Mouse (Mus musculus): ENCODE data around the gene Itga3. TPM values are rescaled to one million over a fixed set of nuclear protein-coding genes. Genes with fewer than 3 reads are reported as not detected.

Gene Itga3
- total and polyA plus RNA-seq, 3 experiments, result not detected

DNA sequence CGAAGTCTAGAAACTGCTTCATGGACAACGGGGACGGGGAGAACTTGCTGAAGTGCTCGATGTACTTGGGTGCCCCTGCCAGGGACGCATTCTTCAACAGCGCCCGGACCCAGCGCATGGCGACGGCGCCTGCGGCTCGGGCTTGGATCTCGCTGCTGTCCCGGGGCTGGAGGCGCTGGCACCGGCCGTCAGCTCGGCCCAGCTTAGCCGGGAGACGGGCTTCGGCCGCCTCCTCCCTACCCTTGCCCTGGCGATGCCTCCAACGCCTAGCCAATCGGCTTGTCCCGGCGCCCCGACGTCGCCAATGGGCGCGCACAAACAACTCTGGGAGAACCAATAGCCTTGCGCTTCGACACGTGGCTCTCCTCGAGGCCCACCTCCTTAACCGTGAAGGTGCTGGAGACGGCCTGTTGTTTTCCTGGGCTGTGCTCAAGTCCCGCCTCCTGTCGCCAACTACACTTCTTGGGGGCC is 35.4 kb downstream of the Itga3 start, which contains the start of gene Pdk2:
Gene Pdk2 (minus strand): TSS at position 216 of the 471 bp plus-strand sequence.
- Histone ChIP-seq H3K79me2 (ENCODE audit: control insufficient read depth, insufficient read depth, low read length, poor library complexity) (no peaks in the 10 kb centered on the region), H3K36me3 (ENCODE audit: control insufficient read depth in 1 of 2, insufficient read depth in 2 of 2, low read length in 2 of 2) (no peaks in the 10 kb centered on the region; a peak in 1 of 4 replicates), H3K4me1 (ENCODE audit: control insufficient read depth in 1 of 2, insufficient read depth in 2 of 2, low read length in 2 of 2) (peaks cover 0 to 7% of the 10 kb centered on the region in 2 experiments; a peak in 2 of 4 replicates), H3K27me3 (ENCODE audit: control insufficient read depth in 1 of 2, insufficient read depth in 2 of 2, low read length in 2 of 2) (0 out of 4 replicates have a peak, but pooled peaks cover 0 to 3% of the 10 kb centered on the region in 2 experiments), H3K9me3 (replicated peaks; ENCODE audit: insufficient read depth, low read length) (no peaks in the 10 kb centered on the region), H3K9ac (ENCODE audit: control insufficient read depth, low read depth, low read length, poor library complexity, severe bottlenecking) (peak within 1 kb of the TSS; percentile 72), H3K27ac (ENCODE audit: control insufficient read depth, low read depth, low read length) (no peak within 1 kb of the TSS), H3K4me3 (ENCODE audit: control insufficient read depth in 1 of 2, insufficient read depth in 1 of 2, low read depth in 2 of 2, low read length in 2 of 2) (peak within 1 kb of the TSS; percentile 74)
- DNase-seq (ENCODE audit: low read depth, low spot score), result peak; percentile 99
- no peak for TF ChIP-seq ZNF384 (IDR thresholded peaks at IDR 0.05; ENCODE audit: low read depth, low read length)
- TF ChIP-seq CHD2 (IDR thresholded peaks at IDR 0.05; ENCODE audit: low read length), result peak; percentile 79
- TF ChIP-seq TBP (IDR thresholded peaks at IDR 0.05; ENCODE audit: low read depth, low read length), result no peak
- TF ChIP-seq MAX (IDR thresholded peaks at IDR 0.05; ENCODE audit: low read length), result peak; percentile 99
- no peak for TF ChIP-seq NELFE (IDR thresholded peaks at IDR 0.05; ENCODE audit: low read depth, low read length)
- no peak for TF ChIP-seq GABPA (IDR thresholded peaks at IDR 0.05; ENCODE audit: low read depth, low read length)
- no peak for TF ChIP-seq SMC3 (IDR thresholded peaks at IDR 0.05; ENCODE audit: low read depth, low read length)
- no peak for TF ChIP-seq TAL1 (IDR thresholded peaks at IDR 0.05; ENCODE audit: low read length)
- no peak for TF ChIP-seq RAD21 (IDR thresholded peaks at IDR 0.05; ENCODE audit: low read depth, low read length)
- no peak for TF ChIP-seq EP300 (IDR thresholded peaks at IDR 0.05; ENCODE audit: low read depth in 1 of 2, low read length in 2 of 2)
- no peak for TF ChIP-seq E2F4 (IDR thresholded peaks at IDR 0.05; ENCODE audit: borderline replicate concordance, low read depth, low read length)
- TF ChIP-seq ZC3H11A (IDR thresholded peaks at IDR 0.05; ENCODE audit: low read depth, low read length), result no peak
- no peak for TF ChIP-seq JUND (IDR thresholded peaks at IDR 0.05; ENCODE audit: low read depth, low read length)
- TF ChIP-seq ELF1 (IDR thresholded peaks at IDR 0.05; ENCODE audit: low read depth, low read length), result no peak
- TF ChIP-seq MYC (IDR thresholded peaks at IDR 0.05; ENCODE audit: low read depth, low read length), result peak; percentile 84
- TF ChIP-seq CTCF (IDR thresholded peaks at IDR 0.05 in 2 of 3, conservative IDR thresholded peaks at IDR 0.05 in 1 of 3; ENCODE audit: control insufficient read depth in 1 of 3, insufficient read depth in 1 of 3, low read depth in 2 of 3, low read length in 3 of 3, poor library complexity in 1 of 3, severe bottlenecking in 1 of 3), result no peak
- no peak for TF ChIP-seq UBTF (IDR thresholded peaks at IDR 0.05; ENCODE audit: borderline replicate concordance, insufficient read depth, low read depth, low read length)
- no peak for TF ChIP-seq ZMIZ1 (IDR thresholded peaks at IDR 0.05; ENCODE audit: low read depth, low read length)
- peak; percentile 99 for TF ChIP-seq SIN3A (IDR thresholded peaks at IDR 0.05; ENCODE audit: low read length)
- peak; percentile 82; the same call in 1 of the 2 replicates for TF ChIP-seq MXI1 (IDR thresholded peaks at IDR 0.05; ENCODE audit: low read depth, low read length)
- no peak for TF ChIP-seq MAFK (IDR thresholded peaks at IDR 0.05; ENCODE audit: borderline replicate concordance, low read depth, low read length)
- TF ChIP-seq NRF1 (IDR thresholded peaks at IDR 0.05; ENCODE audit: insufficient read depth, low read depth, low read length, poor library complexity, severe bottlenecking), result peak; percentile 48; the same call in 1 of the 2 replicates
- peak; percentile 97 for TF ChIP-seq MAZ (IDR thresholded peaks at IDR 0.05; ENCODE audit: low read depth, low read length)
- TF ChIP-seq TCF12 (IDR thresholded peaks at IDR 0.05; ENCODE audit: low read depth, low read length), result no peak
- no peak for TF ChIP-seq POLR2AphosphoS2 (IDR thresholded peaks at IDR 0.05; ENCODE audit: low read length)
- TF ChIP-seq CHD1 (IDR thresholded peaks at IDR 0.05; ENCODE audit: low read depth, low read length), result no peak
- TF ChIP-seq USF1 (IDR thresholded peaks at IDR 0.05; ENCODE audit: low read depth, low read length), result peak; percentile 97
- TF ChIP-seq POLR2A (IDR thresholded peaks at IDR 0.05; ENCODE audit: control insufficient read depth in 1 of 2, insufficient read depth in 1 of 2, low read depth in 1 of 2, low read length in 2 of 2, poor library complexity in 1 of 2), result peak; percentile 50 to 52; a peak in 2 of 4 replicates
- no peak for TF ChIP-seq RCOR1 (IDR thresholded peaks at IDR 0.05; ENCODE audit: low read depth, low read length)
- TF ChIP-seq BHLHE40 (IDR thresholded peaks at IDR 0.05; ENCODE audit: borderline replicate concordance, low read depth, low read length), result peak; percentile 71; the same call in 1 of the 2 replicates
- no peak for TF ChIP-seq POLR2AphosphoS5 (IDR thresholded peaks at IDR 0.05; ENCODE audit: borderline replicate concordance, low read depth, low read length)
- TF ChIP-seq HCFC1 (IDR thresholded peaks at IDR 0.05; ENCODE audit: low read depth, low read length), result peak; percentile 81
- peak; percentile 36 to 79; a peak in 3 of 4 replicates for TF ChIP-seq USF2 (IDR thresholded peaks at IDR 0.05; ENCODE audit: borderline replicate concordance in 1 of 2, insufficient read depth in 1 of 2, low read depth in 1 of 2, low read length in 2 of 2)
- no peak for TF ChIP-seq MYB (IDR thresholded peaks at IDR 0.05; ENCODE audit: low read depth, low read length)
- TF ChIP-seq GATA1 (IDR thresholded peaks at IDR 0.05; ENCODE audit: low read depth, low read length), result no peak
- 0 out of 2 replicates have a peak, but pooled peaks have one; percentile 6 for TF ChIP-seq ETS1 (IDR thresholded peaks at IDR 0.05; ENCODE audit: low read depth, low read length)
- TF ChIP-seq MEF2A (IDR thresholded peaks at IDR 0.05; ENCODE audit: extremely low read depth, insufficient replicate concordance, low read depth, low read length, poor library complexity, severe bottlenecking), result no peak

Measured in MEL (cell line).